Mouse (Mus musculus) testis, adult 2 months (tissue): Measurements from ENCODE around the gene Iqcj.

ENCODE experiments used
- CTCF ChIP-seq: fragments of 200-500 bp; IDR thresholded peaks from 2 replicates; pipeline ENCODE4 v1.5.1; 2012; ENCODE audit warnings: low read depth, mild to moderate bottlenecking, inconsistent platforms, low read length, moderate library complexity; ENCODE audit not compliant: control insufficient read depth, insufficient read depth, insufficient replicate concordance
- POLR2A ChIP-seq: fragments of 200-500 bp; IDR thresholded peaks from 2 replicates; pipeline ENCODE4 v1.6.1; 2012; ENCODE audit warnings: low read depth, mild to moderate bottlenecking, inconsistent platforms, low read length, moderate library complexity; ENCODE audit not compliant: control insufficient read depth

DNA sequence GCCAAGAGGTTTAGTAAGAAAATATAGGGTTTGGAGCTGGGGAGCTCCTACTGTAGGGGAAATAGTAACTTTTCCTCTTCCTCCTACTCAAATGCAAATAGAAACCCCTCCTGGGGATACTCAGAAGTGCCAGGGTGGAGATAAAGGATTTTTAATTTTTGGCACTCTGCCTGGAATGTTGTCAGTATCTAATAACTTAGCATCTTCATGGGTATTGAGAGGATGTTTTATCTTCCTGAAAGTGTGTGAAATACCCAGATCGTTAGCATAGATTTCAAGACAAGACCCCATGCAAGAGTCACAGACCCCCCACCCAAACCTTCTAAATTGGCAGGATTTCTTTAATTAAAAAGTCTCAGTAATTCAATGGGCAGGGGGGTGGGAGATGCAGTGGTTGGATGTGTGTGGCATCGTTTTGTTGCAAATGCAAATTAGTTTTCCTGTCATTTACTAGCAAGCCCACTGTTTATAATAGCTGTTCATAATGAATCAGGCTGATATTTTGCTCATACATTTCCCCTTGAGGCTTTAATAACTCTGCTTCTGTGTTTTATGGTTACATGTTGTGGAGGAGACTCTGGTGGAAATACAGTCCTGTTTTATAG is 213.2 kb downstream of the Iqcj start:
- TF ChIP-seq POLR2A (no peak), CTCF (no peak)
